Mouse (Mus musculus) lung, postnatal 0 days (tissue): Measurements from ENCODE around the gene Vps8.

Source experiments
- CTCF ChIP-seq: IDR thresholded peaks from 2 replicates; pipeline ENCODE4 v1.5.1; 2016; ENCODE audit warnings: antibody characterized with exemption, mild to moderate bottlenecking
- EP300 ChIP-seq: IDR thresholded peaks from 2 replicates; pipeline ENCODE4 v1.6.1; 2016; ENCODE audit warnings: antibody characterized with exemption, mild to moderate bottlenecking, control low read depth

- TF ChIP-seq CTCF (no peak), EP300 (no peak)
Measured at GRCm38 (mm10) chr16:21397681-21398080, 25.2 kb upstream of the Vps8 start.
